ENCODE assay signal across 16 mouse cellular contexts in the genomic region with DNA sequence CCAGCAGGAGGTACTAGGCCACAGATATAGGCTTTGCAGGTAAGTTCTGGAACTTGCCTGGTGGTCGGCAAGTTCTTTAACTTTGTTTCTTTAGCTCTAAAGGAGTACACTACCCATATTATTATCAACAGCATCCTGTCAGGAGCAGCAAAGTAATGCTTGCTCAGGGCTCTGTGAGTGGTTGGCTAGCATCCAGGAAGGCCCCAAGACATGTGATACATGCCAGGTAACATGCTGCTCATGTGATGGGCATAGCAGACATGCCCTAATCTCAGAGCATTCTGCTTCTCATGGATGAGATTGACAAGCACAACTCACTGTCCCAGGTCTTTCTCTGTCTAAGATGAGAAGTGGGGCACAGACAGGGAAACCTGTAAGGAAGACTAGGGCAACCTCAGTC.
"Had no signal": no experiment of that assay in that cellular context is flagged by ENCODE, and none has a peak within 500 bp of the region (broad histone marks: within the 10 kb centered on the region; RNA-seq: fewer than 3 reads in every experiment).

No protein-coding gene starts in this region.

- H3K9ac ChIP-seq: liver, postnatal 0 days; lung, embryonic 15.5 days; midbrain, embryonic 13.5 days; midbrain, embryonic 15.5 days; neural tube, embryonic 12.5 days; stomach, embryonic 15.5 days had no signal

- H3K27me3 ChIP-seq: lung, embryonic 15.5 days; megakaryocyte, embryonic 14.5 days; midbrain, embryonic 13.5 days; midbrain, embryonic 15.5 days; neural tube, embryonic 12.5 days; stomach, embryonic 15.5 days had no signal

- ATAC-seq: liver, postnatal 0 days; midbrain, embryonic 13.5 days; midbrain, embryonic 15.5 days had no signal

- DNase-seq: liver, postnatal 0 days; lung, adult 2 months; lung, postnatal 10 days; right cerebral cortex, postnatal 14 days; thymus, adult 2 months; thymus, postnatal 25 days; thymus, postnatal 4 days had no signal

- H3K36me3 ChIP-seq: lung, embryonic 15.5 days; midbrain, embryonic 13.5 days; midbrain, embryonic 15.5 days; neural tube, embryonic 12.5 days; stomach, embryonic 15.5 days had no signal

- H3K4me1 ChIP-seq: lung, embryonic 15.5 days; megakaryocyte, embryonic 14.5 days; midbrain, embryonic 13.5 days; midbrain, embryonic 15.5 days; neural tube, embryonic 12.5 days; stomach, embryonic 15.5 days had no signal

- H3K9me3 ChIP-seq: lung, embryonic 15.5 days; midbrain, embryonic 13.5 days; midbrain, embryonic 15.5 days; neural tube, embryonic 12.5 days; stomach, embryonic 15.5 days had no signal

- H3K27ac ChIP-seq: lung, embryonic 15.5 days; macrophage; midbrain, embryonic 13.5 days; midbrain, embryonic 15.5 days; neural tube, embryonic 12.5 days; stomach, embryonic 15.5 days; stomach, postnatal 0 days had no signal

- H3K4me2 ChIP-seq: lung, embryonic 15.5 days; midbrain, embryonic 11.5 days; midbrain, embryonic 13.5 days; midbrain, embryonic 15.5 days; neural tube, embryonic 12.5 days; stomach, embryonic 15.5 days had no signal

- H3K4me3 ChIP-seq: lung, embryonic 15.5 days; megakaryocyte, embryonic 14.5 days; midbrain, embryonic 13.5 days; midbrain, embryonic 15.5 days; neural tube, embryonic 12.5 days; stomach, embryonic 15.5 days had no signal
